Mouse (Mus musculus): Measurements from ENCODE around the gene Rsrp1. TPM values are rescaled to one million over a fixed set of nuclear protein-coding genes. Genes with fewer than 3 reads are reported as not detected.
A peak's percentile ranks its signal among the peaks of the same experiment; 100 is the strongest.

The Rsrp1 gene
- 252 and 263 TPM in 2 replicates for polyA plus RNA-seq (2015; fragmentation: Nextera tagmentation; extraction: Ambion mirVana)

DNA sequence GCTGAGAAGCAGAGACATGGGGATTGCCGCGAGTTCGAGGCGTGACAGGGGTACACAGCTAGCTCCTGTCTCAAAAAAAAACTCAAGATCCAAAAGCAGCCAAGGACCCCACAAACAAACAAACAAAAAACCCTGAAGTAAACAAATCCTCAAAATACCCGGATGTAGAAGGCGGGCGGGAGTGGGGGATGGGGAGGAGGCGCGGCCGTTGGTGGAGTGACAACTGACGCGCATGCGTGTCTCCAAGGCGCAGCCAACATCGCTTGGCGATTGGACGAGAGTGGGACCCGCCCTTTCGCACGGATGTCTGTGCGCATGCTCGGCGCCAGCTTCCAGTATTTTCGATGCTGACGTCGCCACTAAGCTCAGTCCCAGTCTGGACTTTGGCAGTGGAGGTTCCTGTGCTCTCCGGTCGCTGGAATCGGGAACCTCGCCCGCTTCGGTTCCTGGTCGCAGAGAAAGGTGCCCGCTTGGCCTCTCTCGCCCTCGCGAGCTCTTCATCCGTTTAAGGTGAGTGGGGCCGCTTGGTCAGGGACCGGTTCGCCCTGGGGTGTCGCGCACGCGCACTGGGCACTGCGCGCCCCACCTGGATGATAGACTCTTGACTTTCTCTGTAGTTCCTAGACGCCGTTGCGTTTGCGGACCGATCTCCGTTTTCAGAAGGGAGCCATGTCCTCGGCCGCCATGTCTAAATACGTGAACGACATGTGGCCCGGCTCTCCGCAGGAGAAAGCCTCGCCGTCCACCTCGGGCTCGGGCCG is at the start of gene Rsrp1:
Gene Rsrp1, plus strand, starts transcription at position 335 of the 761 bp plus-strand sequence.
- TF ChIP-seq CTCF (IDR thresholded peaks at IDR 0.05; ENCODE audit: low read depth), result no peak
- peak within 1 kb of the TSS; percentile 94 for H3K27ac ChIP-seq (ENCODE audit: low read depth, low read length)
- no peaks in the 10 kb centered on the region for H3K9me3 ChIP-seq (ENCODE audit: control insufficient read depth)
- WGBS, result under 1% methylated on average over 64 of the region's 64 CpGs
- peak; percentile 86 for ATAC-seq
- H3K27me3 ChIP-seq (replicated peaks; ENCODE audit: control insufficient read depth, insufficient read depth, low read length), result no peaks in the 10 kb centered on the region
- peak within 1 kb of the TSS; percentile 96 for H3K9ac ChIP-seq (ENCODE audit: low read depth, low read length)
- H3K4me1 ChIP-seq (replicated peaks; ENCODE audit: control insufficient read depth, insufficient read depth, low read length), result peaks cover 6% of the 10 kb centered on the region; the same call in 1 of the 2 replicates
- H3K4me2 ChIP-seq (replicated peaks; ENCODE audit: low read depth), result peak within 1 kb of the TSS; percentile 69
- peak within 1 kb of the TSS; percentile 75 for H3K4me3 ChIP-seq (ENCODE audit: low read depth, low read length)
- H3K36me3 ChIP-seq (ENCODE audit: control insufficient read depth, insufficient read depth), result peaks cover 32% of the 10 kb centered on the region

DNA sequence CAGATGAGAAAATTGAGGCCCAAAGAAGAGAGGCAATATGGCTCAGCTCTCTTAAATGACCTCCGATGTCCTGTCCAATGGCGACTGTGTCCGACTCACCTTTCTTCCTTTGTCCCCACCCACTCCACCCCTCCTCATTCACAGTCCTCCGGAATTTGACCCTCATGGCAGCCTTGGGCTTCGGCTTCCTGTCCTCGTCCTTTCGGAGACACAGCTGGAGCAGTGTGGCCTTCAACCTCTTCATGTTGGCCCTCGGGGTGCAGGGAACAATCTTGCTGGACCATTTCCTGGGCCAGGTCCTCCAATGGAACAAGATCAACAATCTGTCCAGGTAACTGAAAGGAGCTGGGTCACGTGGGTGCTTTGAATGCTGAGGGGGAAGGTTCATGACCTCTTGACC is 47.2 kb upstream of the Rsrp1 start:
- no peak overlapping the region for H3K4me2 ChIP-seq (replicated peaks; ENCODE audit: low read depth)
- H3K4me3 ChIP-seq (ENCODE audit: low read depth, low read length), result no peak overlapping the region
- no peak for ATAC-seq
- H3K36me3 ChIP-seq (ENCODE audit: control insufficient read depth, insufficient read depth), result no peaks in the 10 kb centered on the region
- no peaks in the 10 kb centered on the region for H3K27me3 ChIP-seq (replicated peaks; ENCODE audit: control insufficient read depth, insufficient read depth, low read length)
- 76% methylated on average over 9 of the region's 9 CpGs for WGBS
- no peak overlapping the region for H3K9ac ChIP-seq (ENCODE audit: low read depth, low read length)
- H3K27ac ChIP-seq (ENCODE audit: low read depth, low read length), result no peak overlapping the region
- no peak for TF ChIP-seq CTCF (IDR thresholded peaks at IDR 0.05; ENCODE audit: low read depth)
- 0 out of 2 replicates have a peak, but pooled peaks cover 3% of the 10 kb centered on the region for H3K4me1 ChIP-seq (replicated peaks; ENCODE audit: control insufficient read depth, insufficient read depth, low read length)
- H3K9me3 ChIP-seq (ENCODE audit: control insufficient read depth), result no peaks in the 10 kb centered on the region

DNA sequence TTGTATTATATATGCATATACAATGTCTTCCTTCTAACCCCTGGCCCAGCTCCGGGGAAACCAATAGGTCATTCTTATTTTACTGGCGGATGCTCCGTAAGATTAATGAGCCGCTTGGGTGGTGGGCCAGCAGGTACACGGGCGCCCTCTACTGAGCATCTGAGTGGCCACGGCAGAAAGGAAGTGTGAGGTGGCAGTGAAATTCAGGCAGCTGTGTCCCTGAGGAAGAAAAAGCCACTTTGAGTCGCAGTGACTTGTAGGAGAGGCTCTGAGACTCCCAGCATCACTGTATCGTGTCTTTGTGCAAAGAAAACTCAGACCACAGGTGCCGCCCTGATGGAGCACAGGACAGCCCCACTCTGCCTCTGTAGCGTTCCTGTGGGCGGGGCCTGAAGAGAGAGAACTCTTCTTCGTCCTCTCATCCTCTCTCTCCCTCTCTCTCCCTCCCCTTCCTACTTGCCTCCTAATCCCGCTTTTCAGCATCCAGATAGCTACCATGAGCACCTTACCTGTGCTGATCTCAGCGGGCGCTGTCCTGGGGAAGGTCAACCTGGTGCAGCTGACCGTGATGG is 43.9 kb upstream of the Rsrp1 start:
- Histone ChIP-seq H3K36me3 (ENCODE audit: control insufficient read depth, insufficient read depth) (no peaks in the 10 kb centered on the region), H3K4me2 (replicated peaks; ENCODE audit: low read depth) (peak overlapping the region; percentile 58), H3K4me1 (replicated peaks; ENCODE audit: control insufficient read depth, insufficient read depth, low read length) (0 out of 2 replicates have a peak, but pooled peaks cover 3% of the 10 kb centered on the region), H3K27ac (ENCODE audit: low read depth, low read length) (no peak overlapping the region), H3K9me3 (ENCODE audit: control insufficient read depth) (no peaks in the 10 kb centered on the region), H3K9ac (ENCODE audit: low read depth, low read length) (no peak overlapping the region), H3K4me3 (ENCODE audit: low read depth, low read length) (peak overlapping the region; percentile 21; the same call in 1 of the 2 replicates), H3K27me3 (replicated peaks; ENCODE audit: control insufficient read depth, insufficient read depth, low read length) (no peaks in the 10 kb centered on the region)
- no peak for ATAC-seq
- TF ChIP-seq CTCF (IDR thresholded peaks at IDR 0.05; ENCODE audit: low read depth), result peak; percentile 88
- WGBS, result 4% methylated on average over 17 of the region's 17 CpGs

DNA sequence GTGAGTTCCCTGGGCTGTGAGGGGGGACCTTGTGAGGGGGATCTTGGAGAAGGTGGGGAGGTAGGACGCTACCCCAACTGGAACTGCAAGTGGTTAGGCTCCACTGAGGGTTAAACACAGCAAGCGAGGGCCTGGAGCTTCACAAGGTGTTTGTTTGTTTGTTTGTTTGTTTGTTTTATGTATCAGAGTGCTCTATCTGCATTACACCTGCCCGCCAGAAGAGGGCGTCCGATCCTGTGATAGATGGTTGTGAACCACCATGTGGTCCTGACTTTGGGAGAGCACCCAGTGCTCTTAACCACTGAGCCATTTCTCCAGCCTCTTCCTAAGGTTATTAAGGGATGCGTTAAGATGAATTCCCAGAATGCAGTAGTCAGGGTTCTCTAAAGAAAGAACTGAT is 43.4 kb upstream of the Rsrp1 start:
- TF ChIP-seq CTCF (IDR thresholded peaks at IDR 0.05; ENCODE audit: low read depth), result peak; percentile 54
- no peaks in the 10 kb centered on the region for H3K27me3 ChIP-seq (replicated peaks; ENCODE audit: control insufficient read depth, insufficient read depth, low read length)
- H3K27ac ChIP-seq (ENCODE audit: low read depth, low read length), result no peak overlapping the region
- 33% methylated on average over 6 of the region's 6 CpGs for WGBS
- H3K4me3 ChIP-seq (ENCODE audit: low read depth, low read length), result no peak overlapping the region
- ATAC-seq, result no peak
- no peak overlapping the region for H3K9ac ChIP-seq (ENCODE audit: low read depth, low read length)
- no peaks in the 10 kb centered on the region for H3K36me3 ChIP-seq (ENCODE audit: control insufficient read depth, insufficient read depth)
- no peak overlapping the region for H3K4me2 ChIP-seq (replicated peaks; ENCODE audit: low read depth)
- no peaks in the 10 kb centered on the region for H3K9me3 ChIP-seq (ENCODE audit: control insufficient read depth)
- H3K4me1 ChIP-seq (replicated peaks; ENCODE audit: control insufficient read depth, insufficient read depth, low read length), result 0 out of 2 replicates have a peak, but pooled peaks cover 3% of the 10 kb centered on the region

DNA sequence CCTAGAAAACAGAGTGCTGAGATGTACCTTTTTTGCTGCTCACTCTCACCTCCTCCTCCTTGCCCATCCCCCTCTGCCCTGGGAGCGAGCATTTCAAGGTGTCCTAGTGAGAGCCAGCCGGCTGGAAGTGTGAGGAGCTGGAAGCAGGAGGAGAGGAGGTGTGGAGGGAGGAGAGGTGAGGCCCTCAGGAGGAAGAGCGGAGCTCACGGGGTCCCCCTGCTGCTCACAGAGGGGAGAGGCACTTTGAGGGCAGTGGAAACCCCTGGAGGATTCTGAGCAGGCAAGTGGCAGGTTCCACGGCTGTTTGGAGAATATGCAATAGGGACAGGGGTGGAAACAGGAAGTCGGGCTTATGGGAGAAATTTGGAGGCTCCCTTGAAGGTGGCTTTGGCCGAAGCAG is 40.1 kb upstream of the Rsrp1 start:
- no peak overlapping the region for H3K9ac ChIP-seq (ENCODE audit: low read depth, low read length)
- 0 out of 2 replicates have a peak, but pooled peaks cover 3% of the 10 kb centered on the region for H3K4me1 ChIP-seq (replicated peaks; ENCODE audit: control insufficient read depth, insufficient read depth, low read length)
- no peaks in the 10 kb centered on the region for H3K9me3 ChIP-seq (ENCODE audit: control insufficient read depth)
- H3K36me3 ChIP-seq (ENCODE audit: control insufficient read depth, insufficient read depth), result no peaks in the 10 kb centered on the region
- H3K4me2 ChIP-seq (replicated peaks; ENCODE audit: low read depth), result no peak overlapping the region
- ATAC-seq, result no peak
- no peaks in the 10 kb centered on the region for H3K27me3 ChIP-seq (replicated peaks; ENCODE audit: control insufficient read depth, insufficient read depth, low read length)
- peak; percentile 82 for TF ChIP-seq CTCF (IDR thresholded peaks at IDR 0.05; ENCODE audit: low read depth)
- no peak overlapping the region for H3K4me3 ChIP-seq (ENCODE audit: low read depth, low read length)
- WGBS, result 26% methylated on average over 7 of the region's 7 CpGs
- no peak overlapping the region for H3K27ac ChIP-seq (ENCODE audit: low read depth, low read length)

DNA sequence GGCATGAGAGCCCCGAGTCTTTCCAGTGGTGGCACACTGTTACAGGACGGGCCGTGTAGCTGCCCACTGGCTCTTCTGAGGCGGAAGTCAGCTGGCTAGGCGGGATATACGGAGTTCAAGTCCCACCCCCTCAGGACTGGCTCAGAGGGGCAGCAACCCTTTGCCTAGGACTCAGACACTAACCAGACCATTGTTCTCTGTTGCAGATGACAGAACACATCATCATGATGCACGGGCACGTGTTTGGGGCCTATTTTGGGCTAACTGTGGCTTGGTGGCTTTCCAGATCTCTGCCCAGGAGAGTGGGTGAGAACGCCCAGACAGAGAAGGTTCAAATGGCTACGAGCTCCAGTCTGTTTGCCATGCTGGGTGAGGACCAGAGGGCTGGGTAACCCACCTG is 39.6 kb upstream of the Rsrp1 start:
- H3K4me2 ChIP-seq (replicated peaks; ENCODE audit: low read depth), result no peak overlapping the region
- 84% methylated on average over 10 of the region's 10 CpGs for WGBS
- TF ChIP-seq CTCF (IDR thresholded peaks at IDR 0.05; ENCODE audit: low read depth), result no peak
- H3K4me3 ChIP-seq (ENCODE audit: low read depth, low read length), result no peak overlapping the region
- no peaks in the 10 kb centered on the region for H3K27me3 ChIP-seq (replicated peaks; ENCODE audit: control insufficient read depth, insufficient read depth, low read length)
- no peaks in the 10 kb centered on the region for H3K36me3 ChIP-seq (ENCODE audit: control insufficient read depth, insufficient read depth)
- H3K9me3 ChIP-seq (ENCODE audit: control insufficient read depth), result no peaks in the 10 kb centered on the region
- H3K27ac ChIP-seq (ENCODE audit: low read depth, low read length), result no peak overlapping the region
- H3K9ac ChIP-seq (ENCODE audit: low read depth, low read length), result no peak overlapping the region
- 0 out of 2 replicates have a peak, but pooled peaks cover 3% of the 10 kb centered on the region for H3K4me1 ChIP-seq (replicated peaks; ENCODE audit: control insufficient read depth, insufficient read depth, low read length)
- ATAC-seq, result no peak

Data from intestine, postnatal 0 days (tissue).